Mouse (Mus musculus): Measurements from ENCODE around the gene Fosb.
A peak's percentile ranks its signal among the peaks of the same experiment; 100 is the strongest.

Gene Fosb

GRCm38 (mm10) chr7:19306819-19307738, 2.8 kb downstream of the Fosb start:
- DNase-seq (ENCODE audit: low spot score in 2 of 2): no peak

GRCm38 (mm10) chr7:19305796-19306765, 3.8 kb downstream of the Fosb start:
- DNase-seq (ENCODE audit: low spot score in 2 of 2): no peak

GRCm38 (mm10) chr7:19305413-19305735, 4.5 kb downstream of the Fosb start:
- no peak for DNase-seq (ENCODE audit: low spot score in 2 of 2)

GRCm38 (mm10) chr7:19304501-19305412, 5.1 kb downstream of the Fosb start:
- DNase-seq (ENCODE audit: low spot score in 2 of 2): no peak

- DNase-seq (ENCODE audit: low spot score in 2 of 2): peak in 1 of 2 experiments; percentile 58
Observed at GRCm38 (mm10) chr7:19303770-19304169, 6.1 kb downstream of the Fosb start.

- no peak for DNase-seq (ENCODE audit: low spot score in 2 of 2)
Observed at GRCm38 (mm10) chr7:19303046-19303305, 6.9 kb downstream of the Fosb start.

- no peak for DNase-seq (ENCODE audit: low spot score in 2 of 2)
Observed at GRCm38 (mm10) chr7:19302264-19303045, 7.4 kb downstream of the Fosb start.

- no peak for DNase-seq (ENCODE audit: low spot score in 2 of 2)
Observed at GRCm38 (mm10) chr7:19301461-19302263, 8.2 kb downstream of the Fosb start.

GRCm38 (mm10) chr7:19300501-19301421, 9.1 kb downstream of the Fosb start:
- peak; percentile 53 to 75 for DNase-seq (ENCODE audit: low spot score in 2 of 2)

- no peak for DNase-seq (ENCODE audit: low spot score in 2 of 2)
Observed at GRCm38 (mm10) chr7:19299194-19299593, 10.7 kb downstream of the Fosb start.

GRCm38 (mm10) chr7:19297794-19298193, 12.1 kb downstream of the Fosb start:
- DNase-seq (ENCODE audit: low spot score in 2 of 2): no peak

GRCm38 (mm10) chr7:19297034-19297433, 12.8 kb downstream of the Fosb start:
- no peak for DNase-seq (ENCODE audit: low spot score in 2 of 2)

- peak; percentile 97 to 99 for DNase-seq (ENCODE audit: low spot score in 2 of 2)
Observed at GRCm38 (mm10) chr7:19295503-19296185, 14.2 kb downstream of the Fosb start.

GRCm38 (mm10) chr7:19290969-19291596, 18.8 kb downstream of the Fosb start:
- no peak for DNase-seq (ENCODE audit: low spot score in 2 of 2)

GRCm38 (mm10) chr7:19284763-19285162, 25.1 kb downstream of the Fosb start:
- peak in 1 of 2 experiments; percentile 53 for DNase-seq (ENCODE audit: low spot score in 2 of 2)

- DNase-seq (ENCODE audit: low spot score in 2 of 2): no peak
Observed at GRCm38 (mm10) chr7:19283406-19283804, 26.4 kb downstream of the Fosb start.

- DNase-seq (ENCODE audit: low spot score in 2 of 2): no peak
Observed at GRCm38 (mm10) chr7:19282791-19283405, 27.0 kb downstream of the Fosb start.

Measured in frontal cortex, postnatal 25 days (tissue).